Mouse (Mus musculus) myocyte (in vitro differentiated cells): ENCODE results near the gene Esrp2.

Experiments used
- CEBPB ChIP-seq: IDR thresholded peaks from 2 replicates; pipeline ENCODE4 v1.6.1; 2011; ENCODE audit warnings: mild to moderate bottlenecking, moderate library complexity; ENCODE audit not compliant: poor library complexity, insufficient read depth, severe bottlenecking
- E2F4 ChIP-seq: IDR thresholded peaks from one replicate; pipeline ENCODE4 v1.6.1; 2011; ENCODE audit warnings: mild to moderate bottlenecking, control low read depth, moderate library complexity; ENCODE audit not compliant: insufficient read depth
- MAX ChIP-seq: IDR thresholded peaks from one replicate; pipeline ENCODE4 v1.6.1; 2011; ENCODE audit warnings: low read depth, mild to moderate bottlenecking, control low read depth
- MYOD1 ChIP-seq, 3 experiments: IDR thresholded peaks; one replicate each; pipeline ENCODE4 v1.6.1; 2011; ENCODE audit warnings: control low read depth in 2 of 3, low read depth in 2 of 3, mild to moderate bottlenecking in 2 of 3, moderate library complexity in 1 of 3; ENCODE audit not compliant: insufficient read length in 2 of 3, control insufficient read depth in 1 of 3
- POLR2A ChIP-seq: IDR thresholded peaks from one replicate; pipeline ENCODE4 v1.6.1; 2011; ENCODE audit warnings: low read depth, mild to moderate bottlenecking, control low read depth, moderate library complexity; ENCODE audit not compliant: insufficient read length
- POLR2AphosphoS2 ChIP-seq: IDR thresholded peaks from one replicate; pipeline ENCODE4 v1.6.1; 2011; ENCODE audit warnings: low read depth, control low read depth; ENCODE audit not compliant: insufficient read length
- REST ChIP-seq: IDR thresholded peaks from one replicate; pipeline ENCODE4 v1.6.1; 2011; ENCODE audit warnings: mild to moderate bottlenecking, control low read depth, moderate library complexity; ENCODE audit not compliant: insufficient read depth, insufficient read length
- SRF ChIP-seq: IDR thresholded peaks from one replicate; pipeline ENCODE4 v1.6.1; 2011; ENCODE audit warnings: low read depth; ENCODE audit not compliant: control insufficient read depth, insufficient read length
- TCF12 ChIP-seq: IDR thresholded peaks from one replicate; pipeline ENCODE4 v1.6.1; 2011; ENCODE audit warnings: mild to moderate bottlenecking, control low read depth; ENCODE audit not compliant: poor library complexity, insufficient read depth, severe bottlenecking
- TCF3 ChIP-seq: IDR thresholded peaks from one replicate; pipeline ENCODE4 v1.6.1; 2011; ENCODE audit warnings: low read depth, control low read depth; ENCODE audit not compliant: insufficient read length
- USF1 ChIP-seq: IDR thresholded peaks from one replicate; pipeline ENCODE4 v1.6.1; 2011; ENCODE audit warnings: low read depth, mild to moderate bottlenecking, control low read depth, moderate library complexity

- TF ChIP-seq POLR2A = no peak
- no peak for TF ChIP-seq USF1
- no peak for TF ChIP-seq MAX
- TF ChIP-seq CEBPB = no peak
- no peak for TF ChIP-seq POLR2AphosphoS2
- no peak for TF ChIP-seq E2F4
- TF ChIP-seq MYOD1 (IDR thresholded peaks at IDR 0.05; ENCODE audit: control insufficient read depth in 1 of 3, insufficient read length in 2 of 3, low read depth in 2 of 3) = no peak
- no peak for TF ChIP-seq SRF
- TF ChIP-seq TCF12 = no peak
- TF ChIP-seq TCF3 = no peak
- no peak for TF ChIP-seq REST
Observed at GRCm38 (mm10) chr8:106112041-106112440, 24.7 kb downstream of the Esrp2 start.
